Mouse (Mus musculus) left cerebral cortex, postnatal 25 days (tissue): Measurements from ENCODE around the gene Rassf10. TPM values are rescaled to one million over a fixed set of nuclear protein-coding genes. Genes with fewer than 3 reads are reported as not detected.

Experiments used
- DNase-seq, 2 experiments: peaks; one replicate each; pipeline ENCODE4 v3.0.0; 2022; ENCODE audit warnings: low spot score in 2 of 2, mixed read lengths in 1 of 2
- intact Hi-C: fragments of 180-260 bp; cut with DNase I; formaldehyde crosslinking; loops from one replicate; pipeline ENCODE4 v1.15.1; 2025
- total RNA-seq, 2 experiments: library from RNA; stranded (reverse); gene quantifications; 2 replicates each; pipeline ENCODE4 v1.2.3; 2021

Rassf10 gene
- total RNA-seq, 2 experiments from 2014 or later, result 1.3 to 1.6 TPM

- no peak for DNase-seq
- intact Hi-C loops, result loop anchor here (5.0 kb wide), 1 partner anchor 152 kb away; no protein-coding TSS in a partner anchor
Measured at GRCm38 (mm10) chr7:112955103-112955827, 1.5 kb downstream of the Rassf10 start.

GRCm38 (mm10) chr7:112955955-112956354 is 2.2 kb downstream of the Rassf10 start:
- no peak for DNase-seq
- intact Hi-C loops, result loop anchor here (5.0 kb wide), 1 partner anchor 151 kb away; no protein-coding TSS in a partner anchor

- no peak for DNase-seq
- intact Hi-C loops, result loop anchor here (5.0 kb wide), 1 partner anchor 150 kb away; no protein-coding TSS in a partner anchor
Measured at GRCm38 (mm10) chr7:112956961-112957360, 3.2 kb downstream of the Rassf10 start.

- intact Hi-C loops, result loop anchor here (5.0 kb wide), 1 partner anchor 150 kb away; no protein-coding TSS in a partner anchor
- DNase-seq, result no peak
Measured at GRCm38 (mm10) chr7:112957630-112958029, 3.9 kb downstream of the Rassf10 start.

- DNase-seq, result no peak
- intact Hi-C loops, result no loop called here
Measured at GRCm38 (mm10) chr7:112966382-112966781, 12.6 kb downstream of the Rassf10 start.

GRCm38 (mm10) chr7:112966786-112967185 is 13.0 kb downstream of the Rassf10 start:
- intact Hi-C loops, result no loop called here
- DNase-seq, result no peak

- DNase-seq, result no peak
- intact Hi-C loops, result no loop called here
Measured at GRCm38 (mm10) chr7:112983316-112983715, 29.6 kb downstream of the Rassf10 start.

- no peak for DNase-seq
- intact Hi-C loops, result no loop called here
Measured at GRCm38 (mm10) chr7:112984704-112985577, 31.2 kb downstream of the Rassf10 start.

GRCm38 (mm10) chr7:112985578-112985949 is 31.8 kb downstream of the Rassf10 start:
- no peak for DNase-seq
- intact Hi-C loops, result no loop called here

GRCm38 (mm10) chr7:112992928-112993327 is 39.2 kb downstream of the Rassf10 start:
- no peak for DNase-seq
- intact Hi-C loops, result no loop called here

GRCm38 (mm10) chr7:113003565-113004255 is 49.9 kb downstream of the Rassf10 start:
- no peak for DNase-seq
- intact Hi-C loops, result no loop called here

GRCm38 (mm10) chr7:113005726-113006125 is 52.0 kb downstream of the Rassf10 start:
- intact Hi-C loops, result no loop called here

More at GRCm38 (mm10) chr7:113005726-113006125, 52.0 kb downstream of the Rassf10 start:
- no peak for DNase-seq
